Mouse (Mus musculus): ENCODE measurements at regions not wholly inside any gene's neighbourhood (a gene's known extent, or its start where the extent isn't known, plus 50 kb on each side); places are given as distances from the start of the nearest gene placed in this dataset.

- TF ChIP-seq CTCF (IDR thresholded peaks at IDR 0.05; ENCODE audit: borderline replicate concordance, control insufficient read depth, extremely low read depth, insufficient read depth, low read length, poor library complexity): no peak
- no peak for TF ChIP-seq POLR2A (IDR thresholded peaks at IDR 0.05; ENCODE audit: control insufficient read depth, extremely low read depth, insufficient read depth, low read length, poor library complexity)
Measured at GRCm38 (mm10) chr15:42872491-42872890, 2738.3 kb downstream of the 9330182O14Rik start.
